Mouse (Mus musculus) mature B cell (primary cell): ENCODE results near the gene Gm44502.

Source experiments
- in situ Hi-C: fragments of 300-500 bp; cut with MboI; formaldehyde crosslinking; loops from 2 replicates; pipeline ENCODE4 v1.14.3; 2019

The Gm44502 gene

DNA sequence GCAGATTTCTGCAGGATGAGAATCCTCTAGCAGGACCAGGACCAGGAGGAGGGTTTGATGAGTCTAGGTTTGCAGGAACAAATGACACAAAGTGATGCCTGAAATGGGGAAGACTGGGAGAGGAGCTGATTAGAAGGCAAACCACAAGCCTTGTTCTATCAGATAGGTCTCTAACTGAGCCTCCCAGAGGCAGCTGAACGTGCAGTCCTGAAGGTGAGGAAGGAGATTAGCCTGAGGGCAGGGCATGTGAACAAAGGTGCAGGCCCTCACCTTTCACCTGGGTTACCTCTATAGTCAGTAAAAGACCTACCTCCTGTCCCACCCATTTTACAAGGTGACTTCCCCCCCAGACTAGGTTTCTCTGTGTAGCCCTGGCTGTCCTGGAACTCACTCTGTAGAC, 29.8 kb downstream of the Gm44502 start:
- in situ Hi-C loops = no loop called here

DNA sequence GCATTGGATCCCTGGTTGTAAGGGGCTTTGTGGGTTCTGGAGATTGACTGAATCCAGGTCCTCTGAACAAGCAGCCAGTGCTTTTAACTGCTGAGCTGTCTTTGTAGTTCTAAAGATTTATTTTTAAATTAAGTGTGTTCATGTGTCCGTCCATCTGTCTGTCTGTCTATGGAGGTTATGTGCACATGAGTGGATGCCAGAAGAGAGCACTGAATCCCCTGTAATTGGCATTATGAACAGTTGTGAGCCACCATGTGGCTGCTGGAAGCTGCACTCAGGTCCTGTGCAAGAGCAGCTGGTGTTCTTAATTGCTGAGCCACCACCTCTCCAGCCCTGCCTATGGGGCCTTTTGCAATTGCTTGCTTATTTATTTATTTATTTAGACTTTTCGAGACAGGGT, 31.4 kb downstream of the Gm44502 start:
- in situ Hi-C loops = no loop called here

DNA sequence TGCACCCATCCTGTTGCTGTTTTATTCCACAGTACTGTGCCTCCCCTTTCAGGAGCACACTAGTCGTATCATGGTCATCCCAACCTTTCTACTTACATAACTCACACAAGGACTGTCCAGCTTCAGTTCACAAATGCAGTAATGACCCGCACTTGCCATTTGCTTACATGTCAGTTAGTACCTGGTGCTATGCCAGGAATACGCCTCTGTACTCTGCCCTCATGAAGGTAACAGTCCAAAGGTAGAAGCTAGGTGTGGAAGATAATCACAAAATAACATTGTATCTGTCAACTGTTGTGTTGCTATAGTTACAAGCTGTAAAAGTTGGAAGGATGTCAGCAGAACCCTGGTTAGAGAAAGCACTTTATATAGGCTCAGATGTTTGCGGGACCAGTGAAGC, 32.6 kb downstream of the Gm44502 start:
- in situ Hi-C loops = no loop called here

DNA sequence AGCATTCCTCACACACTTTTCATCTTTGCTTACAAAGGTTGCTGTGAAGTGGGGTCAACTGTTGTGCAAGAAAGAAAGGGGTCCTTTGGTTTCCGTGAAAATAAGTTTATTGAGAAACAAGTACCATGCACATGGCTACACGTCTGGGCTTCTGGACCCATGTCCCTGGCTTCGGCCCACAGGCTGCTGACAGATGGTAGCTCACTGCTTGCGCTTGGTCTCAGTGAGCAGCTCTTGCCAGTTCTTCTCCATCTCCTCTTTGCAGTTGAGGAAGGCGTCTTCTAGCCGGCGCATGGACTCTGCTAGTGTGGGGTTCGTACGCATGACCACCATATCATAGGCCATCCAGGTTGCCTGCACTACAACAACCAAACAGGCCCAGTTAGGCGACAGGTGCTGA, 39.4 kb downstream of the Gm44502 start:
- in situ Hi-C loops = no loop called here

DNA sequence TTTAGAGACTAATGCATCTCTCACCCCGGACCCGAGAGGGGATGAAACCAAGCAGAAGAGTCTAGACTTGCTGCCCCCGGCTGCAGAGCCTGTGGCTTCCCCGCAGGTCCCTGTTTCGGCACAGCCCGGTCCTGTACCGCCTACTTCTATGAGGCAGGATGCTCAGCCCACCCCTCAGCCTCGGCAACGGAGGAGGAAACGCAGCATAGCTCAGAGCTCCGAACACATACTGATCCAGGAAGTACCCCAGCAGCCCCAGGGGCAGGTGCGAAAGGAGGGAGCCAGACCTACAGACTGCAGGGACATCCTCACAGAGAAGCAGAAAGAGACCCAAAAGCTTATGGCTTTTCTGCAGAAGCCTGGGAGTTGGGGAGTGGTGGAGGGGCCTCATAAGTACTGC, 42.4 kb downstream of the Gm44502 start:
- in situ Hi-C loops = no loop called here

DNA sequence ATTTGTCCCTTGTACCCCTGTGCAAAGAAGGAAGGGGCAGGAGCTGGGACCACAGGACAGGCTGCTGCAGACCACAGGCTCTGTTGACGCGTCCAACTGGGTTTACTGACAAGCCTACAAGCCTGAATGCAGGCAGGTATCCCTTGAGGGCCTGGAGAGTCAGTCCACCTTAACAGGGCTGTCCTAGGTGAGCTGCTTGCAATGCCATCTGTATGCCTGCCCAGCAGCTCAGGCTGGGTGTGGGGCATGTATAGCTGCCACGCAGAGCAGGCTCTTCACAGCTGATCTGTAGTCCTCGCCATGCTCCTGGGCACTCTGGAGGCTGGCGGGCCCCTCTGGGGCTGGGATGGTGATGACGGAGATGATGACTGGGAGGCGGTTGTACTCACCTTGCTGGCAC, 44.9 kb downstream of the Gm44502 start, which contains the start of gene Klhdc7b:
Klhdc7b (plus strand) TSS at position 301 of the 400 bp plus-strand sequence.
- in situ Hi-C loops = no loop called here

DNA sequence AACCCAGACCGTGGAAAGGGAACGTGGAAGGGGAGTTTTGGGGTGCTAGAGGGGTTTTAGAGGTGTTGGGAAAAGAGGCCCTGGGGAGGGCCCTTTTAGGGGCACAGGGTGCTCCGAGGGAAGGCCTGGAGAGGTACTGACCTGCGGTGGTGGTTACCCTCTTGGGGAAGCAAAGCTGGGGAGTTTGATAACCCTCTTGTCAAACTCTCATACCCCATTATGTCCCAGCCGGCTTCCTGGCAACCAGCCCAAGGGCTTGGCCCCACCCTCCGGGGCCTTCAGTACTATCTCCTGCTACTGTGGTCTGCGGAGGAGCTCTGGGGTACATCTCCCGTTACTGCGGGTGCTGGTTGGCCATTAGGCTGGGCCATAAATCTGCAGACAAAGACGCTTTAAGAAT, 50.1 kb downstream of the Gm44502 start:
- in situ Hi-C loops = no loop called here

DNA sequence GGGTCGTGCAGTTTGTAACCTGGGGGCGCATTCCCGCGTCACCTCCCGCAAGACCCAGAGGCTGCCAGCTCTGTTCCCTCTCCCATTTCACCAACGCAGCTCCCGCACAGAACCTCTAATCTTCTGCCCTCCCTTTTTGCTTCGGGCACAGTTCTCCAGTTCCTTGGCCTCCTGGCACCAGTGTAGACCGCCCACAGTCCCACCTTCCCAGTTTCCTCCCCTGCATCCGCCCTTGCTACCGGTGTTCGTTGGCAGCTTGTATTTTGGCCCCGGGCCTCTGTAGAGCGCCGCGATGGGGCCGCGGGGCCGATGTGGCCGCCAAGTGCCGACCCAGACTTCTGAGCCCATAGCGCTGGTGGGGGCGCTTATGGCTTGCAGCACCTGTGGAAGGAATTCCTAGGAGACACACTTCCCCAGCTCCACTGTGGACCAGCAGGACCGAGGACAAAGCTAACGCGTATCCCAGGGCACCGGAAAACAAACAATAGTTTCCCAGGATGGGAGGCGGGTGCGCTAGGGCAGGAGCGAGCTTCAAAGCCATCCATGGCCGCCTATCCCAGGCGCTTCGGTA, 50.6 kb downstream of the Gm44502 start, which contains the start of gene Odf3b:
Odf3b (minus strand) TSS at position 452 of the 571 bp plus-strand sequence.
- in situ Hi-C loops = no loop called here

DNA sequence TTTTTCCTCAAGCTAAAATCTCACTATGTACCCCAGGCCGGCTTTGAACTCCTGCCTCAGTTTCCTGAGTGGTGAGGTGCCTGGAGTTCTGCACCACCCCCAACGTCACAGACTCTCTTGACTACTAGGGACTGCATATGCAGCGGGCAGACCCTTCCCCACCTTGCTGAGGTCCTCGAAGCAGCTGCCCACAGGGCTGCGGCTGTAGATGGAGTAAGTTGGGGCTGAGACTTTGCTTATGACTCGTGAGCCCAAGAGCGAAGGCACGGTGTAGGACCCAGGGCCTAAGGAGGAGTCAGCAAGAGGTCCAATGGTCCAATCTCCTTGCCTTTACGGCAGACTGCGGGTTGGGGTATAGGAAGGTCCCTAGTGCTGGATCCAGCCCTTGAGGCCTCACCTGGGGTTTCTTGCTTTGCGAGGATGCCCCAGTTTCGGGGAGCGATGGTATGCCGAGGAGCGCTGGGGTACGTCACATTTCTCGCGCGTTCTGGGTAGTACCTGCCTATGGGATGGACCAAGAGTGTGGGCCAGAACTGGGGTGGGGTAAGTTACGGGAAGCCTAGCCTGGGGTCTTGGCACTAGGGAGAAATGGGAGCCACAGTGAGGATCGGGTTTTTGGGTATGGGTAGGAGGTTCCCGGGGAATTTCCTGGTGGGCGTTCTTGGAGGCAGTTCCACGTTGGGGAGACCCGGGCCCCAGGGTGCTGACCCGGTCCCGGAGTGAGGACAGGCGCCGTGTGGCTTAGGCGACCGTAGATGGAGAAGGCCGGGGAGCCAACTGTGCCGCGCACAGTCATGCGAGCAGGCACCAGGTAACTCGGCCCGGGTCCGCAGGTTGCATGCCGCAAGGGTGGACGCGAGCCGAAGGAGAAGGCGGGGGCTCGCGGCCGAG, 51.3 kb downstream of the Gm44502 start:
- in situ Hi-C loops = no loop called here

DNA sequence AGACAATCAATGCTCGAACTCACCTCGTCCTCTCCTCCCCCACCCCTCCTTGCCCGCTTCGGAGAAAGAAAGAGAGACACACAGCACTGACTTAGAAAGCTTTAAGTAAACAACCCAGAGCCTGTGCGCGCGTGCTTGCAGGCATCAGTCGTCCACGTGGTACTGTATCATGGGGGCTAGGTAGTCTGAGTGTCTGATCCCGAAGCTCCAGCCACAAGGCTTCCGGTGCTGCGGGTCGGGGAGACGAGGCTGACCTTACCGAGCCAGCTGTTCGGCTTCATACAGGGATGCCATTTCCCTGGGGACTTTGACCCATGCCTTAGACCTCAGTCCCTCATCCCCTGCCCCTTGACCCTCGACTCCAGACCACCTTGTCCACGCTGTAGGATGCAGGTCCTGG, 52.1 kb downstream of the Gm44502 start:
- in situ Hi-C loops = no loop called here

DNA sequence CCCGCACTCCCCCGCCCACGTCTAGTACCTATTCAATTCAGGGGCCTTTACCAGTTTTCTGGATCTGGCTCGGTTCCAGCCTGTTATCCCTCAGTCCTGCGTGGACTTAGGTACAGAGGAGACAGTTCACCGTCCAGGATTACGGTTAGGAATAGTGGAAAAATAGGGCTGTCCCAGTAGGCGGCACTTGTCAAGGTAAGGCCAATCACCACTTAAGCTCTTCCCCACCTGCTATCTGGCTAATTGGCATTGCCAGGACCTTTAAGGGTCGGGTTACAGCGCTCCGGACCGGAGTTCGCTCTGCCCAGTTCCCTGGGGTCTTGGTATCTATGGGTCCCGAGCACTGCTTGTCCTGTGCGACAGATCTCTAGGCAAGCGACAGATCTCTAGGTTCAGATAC, 52.5 kb downstream of the Gm44502 start, which contains the start of gene Tymp:
Tymp (minus strand) TSS at position 83 of the 400 bp plus-strand sequence.
- in situ Hi-C loops = no loop called here

DNA sequence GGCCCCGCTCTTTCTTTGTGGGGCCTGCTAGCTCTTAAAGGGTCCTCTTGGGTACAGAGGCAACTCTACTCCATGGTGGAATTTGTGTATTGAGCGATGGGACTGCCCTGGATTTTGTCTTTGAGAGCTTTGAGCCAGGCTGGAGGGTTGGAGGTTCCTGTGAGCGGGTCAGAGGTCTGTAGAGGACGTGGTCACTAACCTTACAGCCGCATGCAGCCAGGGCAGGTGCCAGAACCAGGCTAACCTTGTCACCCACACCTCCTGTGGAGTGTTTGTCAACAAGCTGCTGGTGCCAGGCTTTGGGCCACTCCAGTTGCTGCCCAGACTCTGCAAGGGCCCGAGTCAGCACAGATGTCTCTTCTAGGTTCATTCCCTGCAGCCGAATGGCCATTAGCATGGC, 53.5 kb downstream of the Gm44502 start:
- in situ Hi-C loops = no loop called here

DNA sequence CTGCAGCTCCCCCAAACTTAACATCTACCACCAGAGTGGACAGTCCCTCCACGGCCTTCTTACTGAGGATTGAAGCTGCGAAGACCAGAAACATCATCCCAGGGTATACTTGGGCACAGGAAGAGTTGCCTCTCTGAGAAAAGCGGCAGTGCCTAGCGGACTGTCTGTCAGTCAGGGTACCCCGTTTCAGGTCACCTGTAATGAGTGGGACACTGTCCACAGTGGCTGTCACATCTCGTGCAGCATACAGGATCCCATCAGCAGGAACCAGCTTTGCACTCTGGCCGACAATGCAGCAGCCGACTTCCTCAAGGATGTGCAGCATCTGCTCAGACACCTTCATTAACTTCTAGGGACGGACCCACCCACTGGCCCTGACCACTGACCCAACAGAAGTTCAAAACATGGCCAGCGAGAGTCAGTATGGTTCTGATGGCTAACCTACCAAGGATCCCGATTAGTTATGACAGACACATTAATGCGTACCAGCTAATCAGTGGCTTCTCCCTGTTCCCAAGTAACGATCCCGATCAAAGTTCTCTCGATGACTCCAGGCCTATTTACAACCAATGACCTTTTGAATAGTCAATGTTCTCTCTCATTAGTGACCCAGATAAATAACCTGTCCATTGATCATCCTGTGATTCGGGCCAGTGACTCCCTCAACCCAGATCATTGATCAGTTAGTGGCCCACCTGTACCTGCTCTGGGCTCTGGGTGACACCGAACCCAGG, 54.5 kb downstream of the Gm44502 start:
- in situ Hi-C loops = no loop called here

DNA sequence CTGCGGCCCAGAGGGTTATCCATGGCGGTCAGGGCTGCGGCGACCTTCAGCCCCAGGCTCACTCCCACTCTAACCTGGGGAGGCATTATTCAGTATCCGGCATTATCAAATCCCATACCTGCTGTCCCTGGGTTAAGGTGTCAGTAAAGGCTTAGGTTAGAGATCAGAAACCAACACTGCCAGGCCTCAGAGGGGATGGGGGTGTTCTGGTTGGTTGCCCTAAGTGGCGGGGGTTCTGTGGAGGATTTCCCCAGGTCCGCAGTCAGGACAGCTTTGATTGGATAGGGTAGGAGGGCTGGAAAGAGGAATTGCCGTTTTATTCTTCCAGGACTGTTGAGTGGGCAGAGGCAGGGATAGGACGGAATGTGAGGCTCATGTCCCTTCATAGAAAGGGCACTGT, 55.2 kb downstream of the Gm44502 start:
- in situ Hi-C loops = no loop called here

DNA sequence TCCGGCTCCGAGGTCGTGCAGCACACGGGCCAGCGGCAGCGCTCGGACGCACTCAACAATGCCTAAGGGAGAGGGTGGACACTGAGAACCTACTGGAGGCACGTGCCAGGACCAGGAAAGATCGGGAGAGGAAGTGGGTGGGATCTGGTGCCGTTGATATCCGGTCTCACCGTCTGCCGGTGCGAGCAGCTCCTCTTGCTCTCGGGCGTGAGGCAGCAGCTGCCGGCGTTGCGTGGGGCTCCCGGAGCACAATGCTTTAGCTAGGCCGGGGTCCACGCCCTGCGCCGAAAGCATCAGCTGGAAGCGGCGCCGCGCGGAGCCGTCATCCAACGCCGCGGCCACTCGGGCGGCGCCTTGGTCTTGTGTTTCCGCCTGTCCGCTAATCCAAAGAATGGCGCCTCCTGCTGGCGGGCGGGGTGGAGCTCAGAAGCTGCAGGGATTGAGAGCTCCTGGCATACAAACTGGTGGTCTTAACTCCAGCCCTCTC, 55.7 kb downstream of the Gm44502 start, which contains the start of gene Sco2:
Sco2 (minus strand) TSS at position 85 of the 487 bp plus-strand sequence.
- in situ Hi-C loops = no loop called here

DNA sequence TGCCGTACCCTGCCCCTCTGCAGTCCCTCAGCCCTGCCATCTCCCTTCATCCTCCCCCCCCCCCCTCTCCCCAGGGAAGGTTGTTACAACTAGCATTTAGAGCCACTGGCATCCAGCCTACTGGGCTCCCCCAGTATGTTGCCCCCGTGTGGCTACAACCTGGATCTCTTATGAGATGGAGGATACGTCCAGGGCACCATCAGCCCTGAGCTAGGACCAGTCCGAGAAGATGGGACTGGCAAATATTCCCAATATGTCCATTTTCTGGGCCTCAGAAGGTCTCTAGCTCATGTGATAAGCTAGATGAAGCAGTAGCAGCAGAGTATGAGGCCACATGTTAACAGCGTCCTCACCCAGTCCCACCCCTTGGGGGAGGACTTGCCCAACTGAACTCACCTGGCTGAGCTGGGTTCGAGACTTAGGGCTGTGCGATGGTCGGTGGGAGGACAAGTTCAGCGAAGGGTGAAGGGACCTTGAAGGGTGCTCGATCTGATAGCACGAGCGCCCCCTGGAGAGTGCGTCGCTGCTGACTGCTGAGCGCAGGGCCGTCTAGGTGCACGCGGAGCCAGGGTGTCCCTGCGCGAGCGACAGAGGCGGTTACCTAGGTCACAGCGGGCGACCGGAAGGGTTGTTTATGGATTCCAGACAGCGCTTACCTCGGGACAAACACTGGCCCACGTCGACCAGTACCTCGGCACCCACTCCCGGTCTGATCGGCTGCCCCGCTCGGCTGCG, 56.3 kb downstream of the Gm44502 start:
- in situ Hi-C loops = no loop called here

DNA sequence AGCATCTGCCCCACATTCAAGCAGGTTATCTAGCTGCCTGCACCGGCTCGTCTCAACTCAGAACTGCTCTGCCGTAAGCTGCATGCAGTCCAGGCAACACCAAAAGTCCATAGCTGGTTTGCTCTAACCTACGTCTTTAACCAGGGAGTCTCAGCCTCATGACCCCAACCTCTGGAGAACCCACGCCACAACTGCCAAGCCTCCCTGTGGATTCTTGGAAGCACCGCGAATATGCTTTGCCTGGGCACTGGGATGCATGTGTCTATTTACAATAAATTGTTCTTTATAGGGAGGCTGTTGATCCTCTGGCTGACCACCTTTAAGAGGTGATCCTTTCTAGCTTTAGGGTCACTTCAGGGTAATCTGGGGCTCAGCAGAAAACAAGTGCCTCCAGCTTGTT, 57.0 kb downstream of the Gm44502 start:
- in situ Hi-C loops = no loop called here

DNA sequence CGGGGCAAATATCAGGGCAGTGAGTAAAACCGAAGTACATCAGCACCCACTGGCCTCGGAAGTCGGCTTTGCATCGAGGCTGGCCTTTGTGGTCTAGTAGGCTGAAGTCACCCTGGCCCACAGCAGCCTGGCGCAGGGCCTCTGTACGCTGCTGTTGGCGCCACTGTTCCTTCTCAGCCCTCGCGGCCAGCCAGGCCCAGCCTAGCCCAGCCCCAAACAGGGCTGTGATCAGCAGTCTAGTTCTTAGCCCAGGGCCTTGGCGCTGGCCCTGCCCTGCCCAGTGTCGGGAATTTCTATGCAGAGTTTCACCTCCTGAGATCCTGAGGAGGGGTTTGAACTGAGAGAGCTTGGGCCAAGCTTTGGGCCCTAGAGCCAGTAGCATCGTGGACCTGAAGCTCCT, 57.4 kb downstream of the Gm44502 start:
- in situ Hi-C loops = no loop called here
